Mouse (Mus musculus): Measurements from ENCODE around the gene Rab11fip5. TPM values are rescaled to one million over a fixed set of nuclear protein-coding genes. Genes with fewer than 3 reads are reported as not detected.

Rab11fip5 gene
- polyA plus RNA-seq, 1 experiment from 2014 or later: 42.1 TPM

DNA sequence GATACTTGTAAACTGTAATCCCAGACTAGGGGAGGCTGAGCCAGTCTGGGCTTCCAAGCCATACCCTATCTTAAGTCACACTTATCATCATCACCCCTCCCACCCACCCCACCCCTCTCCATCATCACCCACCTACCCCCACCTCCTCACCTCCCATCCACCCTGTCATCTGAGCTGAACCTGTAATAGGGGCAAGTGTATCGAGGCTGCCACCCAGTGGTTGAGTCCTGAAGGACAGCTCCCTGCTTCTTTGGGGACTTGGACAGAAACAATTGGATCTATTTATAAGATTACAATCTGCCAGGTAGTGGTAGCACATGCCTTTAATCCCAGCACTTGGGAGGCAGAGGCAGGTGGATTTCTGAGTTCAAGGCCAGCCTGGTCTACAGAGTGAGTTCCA lies 22.7 kb upstream of the Rab11fip5 start:
- 41% methylated on average over 1 of the region's 1 CpGs for WGBS
- H3K9me3 ChIP-seq (replicated peaks; ENCODE audit: control insufficient read depth, low read length): no peaks in the 10 kb centered on the region
- no peaks in the 10 kb centered on the region for H3K36me3 ChIP-seq (ENCODE audit: control insufficient read depth, insufficient read depth)
- no peak for ATAC-seq (replicated peaks; ENCODE audit: extremely low read depth, insufficient read depth, low FRiP score)
- no peak overlapping the region for H3K4me3 ChIP-seq (ENCODE audit: low read length)
- H3K27ac ChIP-seq (ENCODE audit: low read length): no peak overlapping the region
- H3K4me1 ChIP-seq (ENCODE audit: control insufficient read depth, insufficient read depth, low read length): no peaks in the 10 kb centered on the region
- H3K9ac ChIP-seq (ENCODE audit: low read length): no peak overlapping the region
- H3K4me2 ChIP-seq (ENCODE audit: low read depth, low read length): no peak overlapping the region
- no peaks in the 10 kb centered on the region for H3K27me3 ChIP-seq (ENCODE audit: control insufficient read depth, insufficient read depth, low read length)

DNA sequence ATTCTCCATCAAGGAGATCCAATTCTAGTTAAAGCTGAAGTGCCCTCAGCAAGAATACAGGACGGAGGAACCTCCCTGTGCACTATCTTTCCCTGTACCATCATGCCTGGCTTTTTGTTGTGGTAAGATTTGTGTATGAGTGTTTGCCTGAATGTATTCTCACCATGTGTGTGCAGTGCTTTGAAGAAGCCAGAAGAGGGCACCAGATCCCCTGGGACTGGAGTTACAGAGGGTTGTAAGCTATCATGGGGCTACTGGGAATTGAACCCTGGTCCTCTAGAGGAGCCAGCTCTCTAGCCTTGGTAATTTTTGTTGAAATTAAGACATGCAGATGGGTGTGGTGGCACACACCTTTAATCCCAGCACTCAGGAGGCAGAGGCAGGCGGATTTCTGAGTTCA lies 20.9 kb upstream of the Rab11fip5 start:
- ATAC-seq (replicated peaks; ENCODE audit: extremely low read depth, insufficient read depth, low FRiP score): no peak
- Histone ChIP-seq H3K4me1 (ENCODE audit: control insufficient read depth, insufficient read depth, low read length) (no peaks in the 10 kb centered on the region), H3K9me3 (replicated peaks; ENCODE audit: control insufficient read depth, low read length) (no peaks in the 10 kb centered on the region), H3K27me3 (ENCODE audit: control insufficient read depth, insufficient read depth, low read length) (no peaks in the 10 kb centered on the region), H3K4me2 (ENCODE audit: low read depth, low read length) (no peak overlapping the region), H3K27ac (ENCODE audit: low read length) (no peak overlapping the region), H3K36me3 (ENCODE audit: control insufficient read depth, insufficient read depth) (no peaks in the 10 kb centered on the region), H3K9ac (ENCODE audit: low read length) (no peak overlapping the region), H3K4me3 (ENCODE audit: low read length) (no peak overlapping the region)
- WGBS: 74% methylated on average over 2 of the region's 2 CpGs

DNA sequence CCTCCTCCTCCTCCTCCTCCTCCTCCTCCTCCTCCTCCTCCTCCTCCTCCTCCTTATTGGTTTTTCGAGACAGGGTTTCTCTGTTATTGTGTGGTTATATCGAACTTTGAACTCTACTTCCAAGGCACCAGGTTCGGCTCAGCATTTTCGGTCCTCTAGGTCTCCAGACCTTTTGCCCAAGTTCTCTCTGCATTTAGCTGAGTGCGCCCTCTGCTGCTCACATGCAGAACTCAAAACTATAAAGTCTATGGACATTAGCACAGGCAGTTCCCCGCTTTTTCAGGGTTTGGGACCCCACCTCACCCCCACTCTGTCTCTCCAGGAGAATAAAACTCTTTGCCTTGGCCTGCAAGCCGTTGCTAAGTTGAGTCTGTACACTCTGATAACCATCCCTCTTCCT lies 17.4 kb upstream of the Rab11fip5 start:
- 25% methylated on average over 6 of the region's 7 CpGs for WGBS
- no peak for ATAC-seq (replicated peaks; ENCODE audit: extremely low read depth, insufficient read depth, low FRiP score)

DNA sequence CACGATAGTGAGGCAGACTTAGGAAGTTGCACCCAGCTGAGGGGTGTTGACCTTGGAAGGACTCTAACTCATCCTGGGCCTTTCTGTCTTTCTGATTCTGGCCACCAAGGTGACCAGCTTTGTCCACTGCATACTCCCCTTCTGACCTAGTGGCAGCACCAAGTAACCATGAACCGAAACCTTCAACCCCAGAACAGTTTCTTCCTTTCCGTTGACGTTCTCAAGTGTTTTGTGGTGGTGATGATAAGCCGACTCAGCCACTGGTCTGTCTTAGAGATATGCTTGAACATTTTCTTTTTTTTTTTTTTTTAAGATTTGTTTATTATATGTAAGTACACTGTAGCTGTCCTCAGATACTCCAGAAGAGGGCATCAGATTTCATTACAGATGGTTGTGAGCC lies 14.2 kb upstream of the Rab11fip5 start:
- Histone ChIP-seq H3K9ac (ENCODE audit: low read length) (no peak overlapping the region), H3K9me3 (replicated peaks; ENCODE audit: control insufficient read depth, low read length) (no peaks in the 10 kb centered on the region), H3K4me1 (ENCODE audit: control insufficient read depth, insufficient read depth, low read length) (no peaks in the 10 kb centered on the region), H3K4me3 (ENCODE audit: low read length) (no peak overlapping the region), H3K4me2 (ENCODE audit: low read depth, low read length) (no peak overlapping the region), H3K27ac (ENCODE audit: low read length) (no peak overlapping the region), H3K27me3 (ENCODE audit: control insufficient read depth, insufficient read depth, low read length) (peaks cover 4% of the 10 kb centered on the region; the same call in 1 of the 2 replicates), H3K36me3 (ENCODE audit: control insufficient read depth, insufficient read depth) (no peaks in the 10 kb centered on the region)
- 52% methylated on average over 5 of the region's 5 CpGs for WGBS
- no peak for ATAC-seq (replicated peaks; ENCODE audit: extremely low read depth, insufficient read depth, low FRiP score)

More for the DNA sequence above, 17.4 kb upstream of the Rab11fip5 start:
- peaks cover 4% of the 10 kb centered on the region; the same call in 1 of the 2 replicates for H3K27me3 ChIP-seq (ENCODE audit: control insufficient read depth, insufficient read depth, low read length)
- H3K9me3 ChIP-seq (replicated peaks; ENCODE audit: control insufficient read depth, low read length): no peaks in the 10 kb centered on the region
- H3K4me1 ChIP-seq (ENCODE audit: control insufficient read depth, insufficient read depth, low read length): no peaks in the 10 kb centered on the region
- no peak overlapping the region for H3K4me3 ChIP-seq (ENCODE audit: low read length)
- H3K36me3 ChIP-seq (ENCODE audit: control insufficient read depth, insufficient read depth): no peaks in the 10 kb centered on the region
- H3K4me2 ChIP-seq (ENCODE audit: low read depth, low read length): no peak overlapping the region
- H3K27ac ChIP-seq (ENCODE audit: low read length): no peak overlapping the region
- H3K9ac ChIP-seq (ENCODE audit: low read length): no peak overlapping the region

DNA sequence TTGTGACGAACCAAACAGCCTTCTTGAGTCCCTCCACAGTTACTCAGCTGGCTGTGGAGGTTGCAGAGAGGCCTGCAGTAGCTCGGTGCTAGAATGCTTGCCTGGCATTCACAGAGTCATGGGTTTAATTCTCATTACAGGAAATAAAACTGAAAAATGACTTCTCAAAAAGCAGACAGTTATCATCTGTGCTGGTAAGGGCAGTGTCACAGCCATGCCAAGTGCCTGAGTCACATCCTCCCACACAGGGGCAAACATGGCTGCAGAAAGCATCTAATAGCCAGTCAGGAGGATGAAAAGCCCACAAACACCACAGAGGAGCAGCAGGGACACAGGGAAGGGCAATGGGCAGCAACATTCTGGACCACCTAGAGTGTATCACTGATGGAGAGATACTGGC lies 8.4 kb upstream of the Rab11fip5 start:
- no peak for ATAC-seq (replicated peaks; ENCODE audit: extremely low read depth, insufficient read depth, low FRiP score)
- Histone ChIP-seq H3K9ac (ENCODE audit: low read length) (no peak overlapping the region), H3K27ac (ENCODE audit: low read length) (no peak overlapping the region), H3K36me3 (ENCODE audit: control insufficient read depth, insufficient read depth) (no peaks in the 10 kb centered on the region), H3K4me3 (ENCODE audit: low read length) (no peak overlapping the region), H3K4me2 (ENCODE audit: low read depth, low read length) (no peak overlapping the region), H3K27me3 (ENCODE audit: control insufficient read depth, insufficient read depth, low read length) (peaks cover 4% of the 10 kb centered on the region; the same call in 1 of the 2 replicates), H3K9me3 (replicated peaks; ENCODE audit: control insufficient read depth, low read length) (no peaks in the 10 kb centered on the region), H3K4me1 (ENCODE audit: control insufficient read depth, insufficient read depth, low read length) (peaks cover 17% of the 10 kb centered on the region)
- 79% methylated on average over 2 of the region's 2 CpGs for WGBS

DNA sequence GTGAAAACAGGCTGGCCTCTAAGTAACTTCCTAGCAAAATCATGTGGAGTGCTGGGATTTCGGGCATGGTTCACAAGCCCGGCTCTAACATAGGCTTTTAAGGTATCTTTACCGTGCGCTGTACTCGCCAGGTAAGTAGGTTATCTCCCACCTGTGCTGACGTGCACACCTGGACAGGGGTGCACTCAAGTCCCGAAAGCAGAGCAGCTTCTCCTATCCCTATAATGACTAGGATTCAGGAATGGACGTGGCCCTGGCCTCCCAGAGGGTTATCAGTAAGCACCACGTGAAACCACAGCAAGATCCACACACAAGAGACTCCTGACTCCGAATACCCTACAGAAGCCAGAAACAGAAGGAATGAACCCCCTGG lies 7.2 kb upstream of the Rab11fip5 start:
- Histone ChIP-seq H3K27ac (ENCODE audit: low read length) (no peak overlapping the region), H3K27me3 (ENCODE audit: control insufficient read depth, insufficient read depth, low read length) (no peaks in the 10 kb centered on the region), H3K4me3 (ENCODE audit: low read length) (no peak overlapping the region), H3K4me1 (ENCODE audit: control insufficient read depth, insufficient read depth, low read length) (peaks cover 17% of the 10 kb centered on the region), H3K4me2 (ENCODE audit: low read depth, low read length) (no peak overlapping the region), H3K9me3 (replicated peaks; ENCODE audit: control insufficient read depth, low read length) (no peaks in the 10 kb centered on the region), H3K36me3 (ENCODE audit: control insufficient read depth, insufficient read depth) (no peaks in the 10 kb centered on the region), H3K9ac (ENCODE audit: low read length) (no peak overlapping the region)
- no peak for ATAC-seq (replicated peaks; ENCODE audit: extremely low read depth, insufficient read depth, low FRiP score)
- WGBS: 77% methylated on average over 10 of the region's 10 CpGs

DNA sequence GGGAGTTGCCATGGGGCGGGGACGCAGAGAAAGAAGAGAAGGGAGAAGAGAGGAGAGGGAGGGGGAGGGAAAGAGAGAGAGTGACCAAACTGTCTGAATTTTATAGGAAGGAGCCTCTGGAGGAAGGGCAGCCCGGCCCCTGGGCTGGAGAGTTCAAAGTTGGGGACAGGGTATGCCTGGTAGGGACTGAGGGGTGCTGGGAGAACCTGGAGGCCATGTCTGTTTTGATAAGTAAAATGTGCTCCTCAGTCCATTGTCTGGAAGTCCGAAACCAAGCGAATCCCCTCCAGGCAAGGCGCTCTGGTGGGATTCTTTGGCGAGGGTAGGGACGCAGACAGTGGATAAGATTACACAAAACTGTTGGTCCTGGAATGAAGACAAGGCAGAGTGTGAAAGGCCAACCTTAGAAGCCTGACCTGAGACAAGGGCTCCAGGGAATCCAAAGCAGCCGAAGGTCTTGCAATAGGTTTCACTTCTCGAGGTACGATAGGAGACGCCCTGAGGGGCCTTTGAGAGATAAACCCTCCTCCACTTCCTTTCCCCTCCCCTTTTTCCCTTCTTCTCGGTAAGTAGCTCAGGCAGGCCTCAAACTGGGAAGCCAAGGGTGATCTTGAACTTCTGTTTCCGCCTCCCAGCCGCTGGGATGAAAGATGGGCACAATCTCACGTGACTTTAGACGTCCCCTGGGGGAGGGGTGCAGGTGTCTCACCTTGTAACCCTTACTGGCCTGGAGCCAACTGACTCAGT lies 6.6 kb upstream of the Rab11fip5 start:
- H3K4me1 ChIP-seq (ENCODE audit: control insufficient read depth, insufficient read depth, low read length): peaks cover 17% of the 10 kb centered on the region
- H3K27me3 ChIP-seq (ENCODE audit: control insufficient read depth, insufficient read depth, low read length): no peaks in the 10 kb centered on the region
- H3K9me3 ChIP-seq (replicated peaks; ENCODE audit: control insufficient read depth, low read length): no peaks in the 10 kb centered on the region
- peak; percentile 19; the same call in 1 of the 2 replicates for ATAC-seq (replicated peaks; ENCODE audit: extremely low read depth, insufficient read depth, low FRiP score)
- H3K4me2 ChIP-seq (ENCODE audit: low read depth, low read length): peak overlapping the region; percentile 59
- H3K27ac ChIP-seq (ENCODE audit: low read length): no peak overlapping the region; the same call in 1 of the 2 replicates
- 0 out of 2 replicates have a peak overlapping the region, but pooled peaks have one; percentile 38 for H3K9ac ChIP-seq (ENCODE audit: low read length)
- peak overlapping the region; percentile 22 for H3K4me3 ChIP-seq (ENCODE audit: low read length)
- H3K36me3 ChIP-seq (ENCODE audit: control insufficient read depth, insufficient read depth): no peaks in the 10 kb centered on the region
- 24% methylated on average over 17 of the region's 17 CpGs for WGBS

DNA sequence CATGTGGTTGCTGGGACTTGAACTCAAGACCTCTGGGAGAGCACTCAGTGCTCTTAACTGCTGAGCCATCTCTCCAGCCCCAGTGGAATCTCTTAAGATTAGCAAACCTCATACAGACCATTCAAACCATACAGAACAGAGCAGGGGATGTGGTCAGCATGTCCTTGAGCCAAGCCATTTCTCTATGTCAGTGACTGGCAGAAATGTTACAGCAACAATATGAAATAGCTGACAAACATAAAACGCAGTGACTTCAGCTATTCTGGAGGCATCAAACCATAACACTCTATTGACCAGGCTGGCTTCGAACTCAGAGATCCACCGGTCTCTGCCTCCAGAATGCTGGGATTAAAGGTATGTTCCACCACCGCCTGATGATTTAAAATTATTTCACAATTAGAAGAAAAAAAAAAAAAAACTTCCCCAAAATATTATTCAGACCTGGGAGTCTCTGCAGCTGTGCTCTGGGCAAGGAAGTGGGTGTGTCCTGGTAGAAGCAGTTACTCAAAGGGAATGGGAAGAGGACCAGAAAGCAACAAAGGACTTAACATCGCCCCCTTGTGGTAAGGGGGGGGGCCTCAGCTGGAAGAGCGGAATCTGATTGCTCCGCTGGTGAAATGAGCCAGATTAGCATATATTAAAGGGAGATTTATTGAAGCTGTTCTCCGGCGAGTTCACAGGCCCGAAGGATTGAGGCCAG lies 5.9 kb upstream of the Rab11fip5 start:
- H3K27me3 ChIP-seq (ENCODE audit: control insufficient read depth, insufficient read depth, low read length): no peaks in the 10 kb centered on the region

DNA sequence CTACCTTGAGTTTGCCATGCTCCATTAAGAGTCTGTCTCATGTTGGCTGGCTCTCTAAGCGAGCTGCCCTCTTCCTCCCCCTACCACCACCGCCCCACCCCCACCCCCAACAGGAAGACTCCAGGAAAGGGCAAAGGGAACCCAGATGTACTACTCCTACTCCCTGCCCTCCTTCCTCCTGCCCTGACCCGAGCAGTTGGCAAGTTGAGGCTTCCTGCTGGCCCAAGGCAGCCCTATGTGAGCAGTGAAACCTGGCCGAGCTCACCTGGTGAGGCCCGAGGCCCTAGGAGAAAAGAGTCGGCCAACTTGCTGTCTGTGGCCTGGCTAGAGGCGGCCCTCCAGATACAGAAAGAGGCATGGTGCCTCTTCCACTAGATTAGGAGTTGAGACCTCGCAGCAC lies 4.2 kb upstream of the Rab11fip5 start:
- Histone ChIP-seq H3K9me3 (replicated peaks; ENCODE audit: control insufficient read depth, low read length) (no peaks in the 10 kb centered on the region), H3K27ac (ENCODE audit: low read length) (no peak overlapping the region), H3K36me3 (ENCODE audit: control insufficient read depth, insufficient read depth) (no peaks in the 10 kb centered on the region), H3K9ac (ENCODE audit: low read length) (no peak overlapping the region), H3K27me3 (ENCODE audit: control insufficient read depth, insufficient read depth, low read length) (no peaks in the 10 kb centered on the region), H3K4me1 (ENCODE audit: control insufficient read depth, insufficient read depth, low read length) (peaks cover 17% of the 10 kb centered on the region), H3K4me3 (ENCODE audit: low read length) (no peak overlapping the region), H3K4me2 (ENCODE audit: low read depth, low read length) (no peak overlapping the region)
- ATAC-seq (replicated peaks; ENCODE audit: extremely low read depth, insufficient read depth, low FRiP score): no peak
- whole genome bisulfite sequencing: 52% methylated on average over 8 of the region's 8 CpGs

More for the DNA sequence above, 5.9 kb upstream of the Rab11fip5 start:
- Histone ChIP-seq H3K4me1 (ENCODE audit: control insufficient read depth, insufficient read depth, low read length) (peaks cover 17% of the 10 kb centered on the region), H3K9me3 (replicated peaks; ENCODE audit: control insufficient read depth, low read length) (no peaks in the 10 kb centered on the region), H3K4me2 (ENCODE audit: low read depth, low read length) (peak overlapping the region; percentile 59), H3K4me3 (ENCODE audit: low read length) (peak overlapping the region; percentile 22), H3K9ac (ENCODE audit: low read length) (no peak overlapping the region), H3K27ac (ENCODE audit: low read length) (no peak overlapping the region; the same call in 1 of the 2 replicates), H3K36me3 (ENCODE audit: control insufficient read depth, insufficient read depth) (no peaks in the 10 kb centered on the region)
- peak; percentile 86 for ATAC-seq (replicated peaks; ENCODE audit: extremely low read depth, insufficient read depth, low FRiP score)
- 27% methylated on average over 10 of the region's 10 CpGs for WGBS
